Mouse (Mus musculus): ENCODE data around the gene Cfap221.

Gene Cfap221

GRCm38 (mm10) chr1:120006844-120007790 is 10.1 kb upstream of the Cfap221 start, which contains the start of gene Sctr:
Gene Sctr (plus strand): TSS chr1:120006894.
- no peak for DNase-seq

GRCm38 (mm10) chr1:119997644-119998043 is 610 bp upstream of the Cfap221 start:
- DNase-seq, result no peak

- no peak for DNase-seq
Observed at GRCm38 (mm10) chr1:119986555-119986954, 10.5 kb downstream of the Cfap221 start.

- no peak for DNase-seq
Observed at GRCm38 (mm10) chr1:119975141-119975540, 21.9 kb downstream of the Cfap221 start.

- no peak for DNase-seq
Observed at GRCm38 (mm10) chr1:119973117-119973516, 23.9 kb downstream of the Cfap221 start.

GRCm38 (mm10) chr1:119965804-119966514 is 31.1 kb downstream of the Cfap221 start:
- no peak for DNase-seq

GRCm38 (mm10) chr1:119959920-119960319 is 37.1 kb downstream of the Cfap221 start:
- no peak for DNase-seq

- no peak for DNase-seq
Observed at GRCm38 (mm10) chr1:119959464-119959863, 37.6 kb downstream of the Cfap221 start.

- DNase-seq, result no peak
Observed at GRCm38 (mm10) chr1:119957716-119958222, 39.3 kb downstream of the Cfap221 start.

- DNase-seq, result no peak
Observed at GRCm38 (mm10) chr1:119954680-119955079, 42.4 kb downstream of the Cfap221 start.

- no peak for DNase-seq
Observed at GRCm38 (mm10) chr1:119953456-119953855, 43.6 kb downstream of the Cfap221 start.

- DNase-seq, result no peak
Observed at GRCm38 (mm10) chr1:119950086-119950485, 46.9 kb downstream of the Cfap221 start.

GRCm38 (mm10) chr1:119936861-119937260 is 60.2 kb downstream of the Cfap221 start:
- DNase-seq, result no peak

GRCm38 (mm10) chr1:119931421-119932150 is 65.4 kb downstream of the Cfap221 start:
- no peak for DNase-seq

GRCm38 (mm10) chr1:119929715-119930114 is 67.3 kb downstream of the Cfap221 start:
- DNase-seq, result no peak

- no peak for DNase-seq
Observed at GRCm38 (mm10) chr1:119919299-119919698, 77.7 kb downstream of the Cfap221 start.

- no peak for DNase-seq
Observed at GRCm38 (mm10) chr1:119916823-119917371, 80.1 kb downstream of the Cfap221 start.

GRCm38 (mm10) chr1:119912953-119913814 is 83.8 kb downstream of the Cfap221 start, which contains the start of gene Tmem177:
Gene Tmem177 (minus strand): TSS chr1:119913208.
- peak; percentile 91 for DNase-seq

- DNase-seq, result no peak
Observed at GRCm38 (mm10) chr1:119907206-119907748, 89.8 kb downstream of the Cfap221 start.

- no peak for DNase-seq
Observed at GRCm38 (mm10) chr1:119903231-119903620, 93.8 kb downstream of the Cfap221 start.
